Mouse (Mus musculus) testis, postnatal 14 days (tissue): Measurements from ENCODE around the gene Tmem132e.

Experiments
- DNase-seq: peaks from one replicate; pipeline ENCODE4 v3.0.0; 2021; ENCODE audit warnings: low spot score

Tmem132e gene

DNA sequence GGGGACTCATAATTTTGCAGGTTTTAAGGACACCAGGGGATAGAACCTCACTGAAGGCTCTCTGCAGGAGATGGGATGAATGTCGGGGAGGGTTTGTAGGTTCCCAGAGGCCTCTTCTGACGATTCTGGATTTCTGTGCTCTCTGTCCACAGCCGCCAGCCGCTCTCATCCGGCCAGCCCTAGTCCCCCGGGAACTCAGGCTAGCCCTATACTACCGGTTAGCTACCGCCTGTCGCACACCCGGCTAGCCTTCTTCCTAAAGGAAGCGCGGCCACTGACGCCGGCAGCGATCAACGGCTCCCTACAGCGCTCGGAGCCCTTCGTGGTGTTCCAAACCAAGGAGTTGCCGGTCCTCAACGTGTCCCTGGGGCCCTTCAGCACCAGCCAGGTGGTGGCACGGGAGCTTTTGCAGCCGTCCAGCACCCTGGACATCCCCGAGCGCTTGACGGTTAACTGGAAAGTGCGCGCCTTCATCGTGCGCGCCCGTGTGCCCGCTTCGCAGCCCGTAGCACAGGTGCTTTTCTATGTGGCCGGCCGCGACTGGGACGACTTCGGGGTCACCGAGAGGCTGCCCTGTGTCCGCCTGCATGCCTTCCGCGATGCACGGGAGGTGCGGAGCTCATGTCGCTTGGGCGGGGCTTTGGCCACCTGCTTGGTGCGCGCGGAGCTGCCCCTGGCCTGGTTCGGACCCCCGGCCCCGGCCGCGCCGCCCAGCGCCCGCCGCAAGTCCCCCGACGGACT is 45.6 kb downstream of the Tmem132e start:
- DNase-seq, result no peak

DNA sequence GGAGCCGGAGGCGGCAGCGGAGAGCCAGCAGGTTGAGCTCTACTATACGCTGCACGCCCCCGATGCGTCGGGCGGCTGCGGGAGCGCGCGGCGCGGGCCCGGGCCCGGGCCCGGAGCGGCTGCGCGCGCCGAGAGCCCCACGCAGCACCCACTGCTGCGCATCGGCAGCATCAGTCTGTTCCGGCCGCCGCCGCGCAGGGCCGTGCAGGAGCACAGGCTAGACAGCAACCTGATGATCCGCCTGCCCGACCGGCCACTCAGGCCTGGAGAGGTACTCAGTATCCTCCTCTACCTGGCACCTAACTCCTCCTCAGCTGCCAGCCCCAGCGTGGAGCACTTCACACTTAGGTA is 46.1 kb downstream of the Tmem132e start:
- DNase-seq, result no peak

DNA sequence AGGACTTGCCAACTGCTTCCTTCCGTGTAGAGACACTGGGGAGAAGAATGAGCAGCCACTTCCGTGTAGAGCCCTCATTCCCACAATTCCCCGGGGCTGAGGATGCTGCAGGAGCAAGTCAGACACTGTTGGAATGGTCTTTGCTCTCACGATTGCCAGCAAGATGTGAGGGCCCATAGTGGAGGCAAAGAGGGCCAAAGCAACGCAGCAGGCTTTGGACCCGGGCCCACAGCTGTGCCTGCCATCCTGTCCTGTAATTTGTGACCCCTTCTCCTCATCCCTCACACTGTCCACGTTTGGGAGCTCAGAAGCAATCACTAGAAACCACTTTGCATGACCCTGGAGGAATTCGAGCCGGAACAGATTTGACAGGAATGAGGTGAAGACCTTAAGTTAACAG is 59.8 kb downstream of the Tmem132e start:
- DNase-seq, result no peak

DNA sequence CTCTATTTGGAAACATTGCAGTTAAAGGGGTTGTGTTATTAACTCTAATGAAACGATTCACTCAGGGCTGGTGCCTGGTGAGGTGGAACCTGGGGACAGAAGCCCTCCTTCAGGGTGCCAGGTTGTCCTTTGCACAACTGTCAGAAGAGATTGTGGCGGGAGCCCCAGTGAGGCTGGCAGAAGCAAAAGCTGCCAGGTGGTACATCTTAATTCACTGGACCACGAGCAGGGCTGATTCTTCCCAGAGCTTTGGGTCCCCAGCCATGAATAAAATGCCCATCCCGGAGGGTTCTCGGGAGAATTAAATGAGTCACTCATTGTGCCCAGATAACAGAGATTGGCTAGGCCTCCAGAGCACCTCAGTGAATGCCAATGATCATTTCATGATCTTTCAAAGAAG is 63.8 kb downstream of the Tmem132e start:
- no peak for DNase-seq

DNA sequence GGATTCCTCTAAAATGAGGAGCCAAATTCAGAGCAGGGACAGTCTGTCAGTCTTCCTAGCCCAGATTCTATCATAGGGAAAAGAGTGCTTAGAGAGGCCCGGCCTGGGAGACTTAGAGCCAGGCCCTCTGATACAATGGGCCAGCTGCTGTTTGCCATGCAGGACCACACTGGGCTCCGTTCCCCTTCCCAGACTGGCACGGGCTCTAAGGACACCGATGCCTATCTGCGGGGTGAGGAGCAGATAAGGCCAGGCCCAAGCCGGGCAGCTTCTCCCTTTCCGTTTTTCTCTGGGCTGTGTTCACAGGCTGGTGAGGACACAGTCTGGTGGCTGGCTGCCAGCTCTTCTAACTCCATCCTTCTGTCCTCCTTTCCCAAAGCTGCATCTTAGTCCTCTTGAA is 64.5 kb downstream of the Tmem132e start:
- DNase-seq, result no peak

DNA sequence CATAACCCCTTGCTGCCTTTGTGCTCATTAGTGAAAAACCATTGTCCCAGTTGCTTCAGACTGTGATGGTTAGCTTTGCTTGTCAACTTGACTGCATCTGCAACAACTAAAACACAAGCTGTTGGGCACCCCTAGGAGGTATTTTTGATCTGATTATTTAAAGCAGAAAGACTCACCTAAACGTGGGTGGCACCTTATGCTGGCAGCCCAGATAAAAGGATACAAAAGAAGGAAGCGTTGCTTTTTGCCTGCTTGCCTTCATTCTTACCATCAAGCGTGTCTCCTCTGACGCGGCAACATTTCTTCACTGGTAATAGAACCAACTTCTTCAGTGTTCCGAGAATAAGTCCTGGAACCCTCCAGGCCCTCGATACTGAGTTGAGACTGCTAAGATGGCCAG is 72.6 kb downstream of the Tmem132e start:
- DNase-seq, result no peak

DNA sequence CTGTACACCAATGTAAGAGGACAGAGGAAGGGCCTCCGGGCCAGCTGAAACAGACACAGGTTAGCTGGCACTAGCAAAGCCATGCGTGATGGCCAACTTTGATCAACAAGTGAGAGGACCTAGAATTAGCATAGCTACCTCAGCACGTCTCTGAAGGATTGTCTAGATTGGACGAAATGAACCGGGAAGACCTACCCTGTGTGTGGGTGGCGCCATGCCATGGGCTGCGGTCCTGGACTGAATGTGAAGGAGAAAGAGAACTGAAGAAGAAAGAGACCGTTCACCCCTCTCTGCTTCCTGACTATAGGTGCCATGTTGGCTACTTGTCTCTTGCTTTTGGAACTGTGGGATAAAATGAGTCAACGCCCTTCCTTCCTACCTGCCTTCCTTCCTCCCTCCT is 76.8 kb downstream of the Tmem132e start:
- DNase-seq, result no peak

DNA sequence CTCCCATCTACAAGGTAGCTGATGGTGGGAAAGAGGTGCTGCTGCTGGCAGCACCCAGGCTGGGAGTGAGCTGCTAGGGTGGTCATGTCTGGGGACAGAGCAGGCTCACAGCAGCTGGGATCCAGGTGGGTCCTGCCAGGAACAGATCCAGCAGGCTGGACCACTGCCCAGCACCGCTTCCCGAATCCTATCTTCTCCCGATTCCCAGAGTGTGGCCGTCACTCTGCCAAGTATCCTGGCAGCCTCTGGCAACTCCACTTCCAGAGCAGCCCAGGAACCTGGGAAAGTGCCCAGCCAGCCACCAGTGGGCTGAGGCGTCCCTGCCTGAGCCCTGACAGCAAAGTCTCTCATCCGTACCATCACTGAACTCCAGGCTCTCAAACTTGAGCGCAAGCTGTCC is 78.5 kb downstream of the Tmem132e start:
- no peak for DNase-seq

DNA sequence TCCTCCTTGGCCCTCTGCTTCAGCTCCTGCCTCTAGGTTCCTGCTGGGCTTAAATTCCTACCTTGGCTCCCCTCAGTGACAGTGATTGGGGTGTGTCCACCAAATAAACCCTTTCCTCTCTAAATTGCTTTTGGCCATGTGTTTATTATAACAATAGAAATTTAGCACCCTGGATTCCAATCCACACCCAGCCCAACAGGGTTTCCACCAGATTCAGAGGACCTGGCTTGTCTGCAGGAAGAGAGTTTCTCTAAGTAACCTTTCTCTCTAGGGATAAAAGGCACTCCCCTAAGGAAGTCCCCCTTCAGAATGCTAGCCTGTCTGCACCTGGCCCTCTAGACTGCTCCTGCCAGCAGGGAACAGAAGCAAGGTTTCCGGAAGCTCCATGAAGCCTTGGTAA is 82.4 kb downstream of the Tmem132e start:
- DNase-seq, result no peak

DNA sequence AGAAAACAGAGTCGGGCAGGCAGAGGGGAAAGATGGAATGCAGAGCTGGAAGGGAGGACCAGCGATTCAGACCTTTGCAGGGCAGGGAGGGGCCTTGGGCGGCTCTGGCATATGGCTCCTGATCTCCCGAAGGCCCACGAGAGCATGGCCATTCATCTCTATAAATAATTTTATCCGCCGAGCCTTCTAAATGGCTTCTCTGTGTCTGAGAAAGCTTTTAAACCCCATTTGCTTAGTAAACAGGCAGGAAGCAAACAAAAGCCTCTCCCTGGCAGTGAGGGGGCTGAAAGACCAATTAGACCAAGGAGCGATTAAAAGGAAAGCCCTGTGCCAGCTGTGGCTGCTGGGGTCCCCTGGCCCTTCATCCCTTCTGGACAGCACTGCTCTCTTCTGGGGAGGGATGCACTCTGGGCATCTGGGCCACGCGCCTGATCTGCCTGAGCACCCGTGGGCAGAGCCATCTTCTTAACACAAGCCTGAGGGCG is 84.5 kb downstream of the Tmem132e start:
- DNase-seq, result no peak

DNA sequence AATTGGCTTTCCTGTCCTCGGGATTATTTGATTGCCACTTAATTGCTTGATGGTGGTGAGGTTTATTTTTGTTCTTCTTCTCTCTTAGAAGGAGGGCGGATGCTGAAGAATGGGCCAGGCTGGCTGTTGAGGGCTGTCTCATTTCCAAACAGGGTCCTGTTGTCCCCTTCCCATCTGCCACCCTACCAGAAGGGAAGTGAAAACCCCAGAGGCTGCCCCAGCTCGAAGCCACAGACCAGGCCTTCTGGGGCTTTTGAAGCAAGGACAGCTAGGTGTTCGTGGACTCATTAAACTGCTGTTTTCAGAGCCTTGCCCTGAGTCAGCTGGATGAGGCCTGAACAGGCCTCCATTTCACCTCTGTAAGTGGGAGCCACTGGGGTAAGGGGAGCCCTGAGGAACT is 87.4 kb downstream of the Tmem132e start:
- DNase-seq, result no peak

DNA sequence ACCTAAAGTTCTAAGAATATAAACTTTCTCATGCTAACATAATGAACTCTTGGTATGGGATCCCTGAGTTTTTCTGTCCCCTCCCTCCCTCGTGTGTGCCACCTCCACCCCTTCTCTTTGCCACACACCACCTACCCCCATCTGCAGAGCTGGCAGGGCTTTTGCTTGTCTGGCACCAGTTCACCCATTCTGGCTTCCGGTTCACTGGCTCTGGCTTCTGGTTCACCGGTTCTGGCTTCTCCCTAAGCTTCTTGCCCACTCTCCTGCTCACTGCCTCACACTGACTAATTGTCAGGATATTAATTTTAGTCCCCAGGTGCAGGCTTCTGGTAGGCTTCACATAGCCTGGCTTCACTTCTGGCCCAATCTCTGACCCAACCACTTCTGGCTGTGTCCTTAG is 88.7 kb downstream of the Tmem132e start:
- DNase-seq, result no peak

DNA sequence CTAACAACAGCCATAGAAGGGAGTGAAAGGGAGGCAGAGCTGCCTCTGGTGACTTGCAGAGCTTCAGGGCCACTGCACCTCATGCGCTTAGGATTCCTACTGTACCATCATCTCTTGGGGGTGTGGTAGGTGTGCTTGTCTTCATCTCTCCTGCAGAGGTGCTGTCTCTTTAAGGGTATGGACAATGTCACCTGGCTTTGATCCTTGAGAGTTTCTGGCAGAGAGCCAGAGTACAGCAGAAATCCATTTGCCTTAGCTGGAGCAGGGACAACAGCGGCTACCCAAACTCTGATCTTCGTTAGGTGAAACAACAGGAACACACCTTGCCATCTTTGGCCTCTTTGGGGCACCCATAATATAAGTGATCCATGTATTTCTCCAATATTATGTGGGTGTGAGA is 92.2 kb downstream of the Tmem132e start:
- no peak for DNase-seq

DNA sequence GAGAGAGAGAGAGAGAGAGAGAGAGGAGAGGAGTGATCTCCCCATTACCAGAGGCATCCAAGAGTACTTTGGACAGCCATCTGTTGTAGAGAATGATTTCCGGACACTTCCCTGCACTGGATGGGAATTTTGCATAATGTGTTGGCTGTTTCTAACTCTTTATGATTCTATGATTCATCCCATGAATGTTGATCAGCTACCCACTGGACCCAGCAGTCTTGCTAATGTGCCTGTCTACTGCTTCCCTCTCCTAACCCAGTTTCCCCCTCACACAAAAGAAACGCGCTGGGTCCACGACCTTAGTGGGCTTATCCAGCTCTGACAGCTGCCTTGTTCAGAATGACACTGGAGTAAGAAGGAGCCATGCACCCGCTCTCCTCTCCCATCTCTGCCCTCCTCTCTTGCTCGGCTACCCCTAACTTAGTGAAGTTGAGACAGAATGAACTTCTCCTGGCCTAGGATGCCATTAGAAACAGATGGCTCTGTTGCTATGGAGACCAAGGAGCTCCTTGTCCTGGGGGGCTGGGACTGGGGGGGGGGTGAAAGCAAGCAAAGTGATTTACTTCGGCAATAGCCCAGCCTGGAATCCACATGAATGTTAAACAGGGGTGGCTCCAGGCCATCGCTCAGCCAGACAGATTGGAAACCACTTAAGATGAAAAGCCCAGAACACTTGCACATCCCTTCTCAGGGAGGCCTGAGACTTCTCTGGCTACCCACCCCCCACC is 98.8 kb downstream of the Tmem132e start:
- DNase-seq, result no peak

DNA sequence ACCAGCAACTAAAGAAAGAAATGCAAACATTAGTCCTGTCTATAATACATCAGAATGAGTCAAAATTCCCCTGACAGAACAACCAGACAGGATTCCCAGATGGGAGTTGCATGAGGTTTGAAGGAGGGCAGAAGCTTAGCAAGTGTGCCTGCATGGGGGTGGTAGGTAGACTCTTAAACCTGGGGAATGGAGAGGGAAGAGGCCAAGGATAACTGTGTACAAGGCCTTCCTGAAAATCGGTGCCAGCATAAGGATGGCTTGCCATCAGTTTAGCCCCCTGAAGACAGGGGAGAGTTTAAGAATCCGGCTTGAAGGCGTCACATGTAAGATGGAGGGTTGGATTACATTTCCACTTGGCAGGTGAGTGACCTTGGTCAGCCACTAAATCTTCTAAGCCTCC is 102.2 kb downstream of the Tmem132e start:
- DNase-seq, result no peak
